Mouse (Mus musculus) limb, embryonic 14.5 days (tissue): ENCODE measurements around the gene Slc22a29. TPM values are rescaled to one million over a fixed set of nuclear protein-coding genes. Genes with fewer than 3 reads are reported as not detected.
"Not testable (repeated sequence)": the region's sequence is repeated elsewhere in the genome, so short reads cannot be mapped to it uniquely, and the experiment has no call there.

Source experiments
- ATAC-seq: fragments of 200-750 bp; cut with Nextera tagmentation; 2 replicates; pipeline ENCODE4 v1.8.0; 2017; ENCODE audit warnings: low read depth, moderate number of reproducible peaks, moderate TSS enrichment; ENCODE audit not compliant: low FRiP score
- DNase-seq: peaks from one replicate; pipeline ENCODE4 v3.0.0-alpha.2; 2015; ENCODE audit warnings: low spot score
- H3K27ac ChIP-seq: fragments of 300-500 bp; sonication (generic); replicated peaks from 2 replicates; pipeline ENCODE4 v1.5.1; 2014; ENCODE audit warnings: low read depth, mild to moderate bottlenecking, low read length, moderate library complexity, mixed read lengths
- H3K27me3 ChIP-seq: fragments of 300-500 bp; sonication (generic); 2 replicates; pipeline ENCODE4 v1.6.1; 2014; ENCODE audit warnings: low read length, mixed read lengths; ENCODE audit not compliant: control insufficient read depth, insufficient read depth
- H3K36me3 ChIP-seq: fragments of 300-500 bp; sonication (generic); 2 replicates; pipeline ENCODE4 v1.6.1; 2014; ENCODE audit warnings: mild to moderate bottlenecking, low read length, moderate library complexity, mixed read lengths; ENCODE audit not compliant: control insufficient read depth, insufficient read depth
- H3K4me1 ChIP-seq: fragments of 300-500 bp; sonication (generic); 2 replicates; pipeline ENCODE4 v1.6.1; 2014; ENCODE audit warnings: antibody characterized with exemption, low read length, mixed read lengths; ENCODE audit not compliant: control insufficient read depth, insufficient read depth
- H3K4me2 ChIP-seq: fragments of 300-500 bp; sonication (generic); replicated peaks from 2 replicates; pipeline ENCODE4 v1.6.1; 2014; ENCODE audit warnings: low read depth, mild to moderate bottlenecking, low read length, moderate library complexity; ENCODE audit not compliant: severe bottlenecking
- H3K4me3 ChIP-seq: fragments of 300-500 bp; sonication (generic); replicated peaks from 2 replicates; pipeline ENCODE4 v1.5.1; 2014; ENCODE audit warnings: low read length
- H3K9ac ChIP-seq: fragments of 300-500 bp; sonication (generic); 2 replicates; pipeline ENCODE4 v1.6.1; 2014; ENCODE audit warnings: mild to moderate bottlenecking, low read depth, low read length, moderate library complexity; ENCODE audit not compliant: severe bottlenecking
- H3K9me3 ChIP-seq: fragments of 300-500 bp; sonication (generic); 2 replicates; pipeline ENCODE4 v1.6.1; 2016; ENCODE audit warnings: low read length; ENCODE audit not compliant: control insufficient read depth
- POLR2A ChIP-seq: fragments of 200-500 bp; IDR thresholded peaks from 2 replicates; pipeline ENCODE4 v1.8.0; 2012; ENCODE audit warnings: inconsistent platforms, mild to moderate bottlenecking, moderate library complexity, borderline replicate concordance; ENCODE audit not compliant: insufficient read depth, insufficient read length; ENCODE audit errors: extremely low read depth
- WGBS: fragments of 180-500 bp; shearing (Covaris S2); extraction: QIAGEN DNeasy Blood & Tissue Kit; methylation state at CpG from one replicate; pipeline ENCODE4 v1.1.7; 2014; 5-methylcytosine and 5-hydroxymethylcytosine counted together
- polyA plus RNA-seq, 2 experiments: library from polyadenylated mRNA; depleted of rRNA in 1 of 2; stranded (reverse) in 1 of 2; unstranded in 1 of 2; fragments of >200 nt; fragmentation: Nextera tagmentation in 1 of 2; extraction: Ambion mirVana in 1 of 2; gene quantifications; 2 replicates each; pipeline versions ENCODE4 v1.2.1 to v1.2.3; 2012 to 2014

Gene Slc22a29
- polyA plus RNA-seq, 2 experiments: 0.09 TPM; not detected in 1

- no peaks in the 10 kb centered on the region for H3K36me3 ChIP-seq
- no peaks in the 10 kb centered on the region for H3K27me3 ChIP-seq
- WGBS: 57% methylated on average over 2 of the region's 2 CpGs
- H3K9me3 ChIP-seq: no peaks in the 10 kb centered on the region; the same call in 1 of the 2 replicates
- H3K4me2 ChIP-seq: no peak overlapping the region
- H3K27ac ChIP-seq: no peak overlapping the region
- H3K4me1 ChIP-seq: no peaks in the 10 kb centered on the region
- ATAC-seq (no peak), DNase-seq (no peak)
- H3K9ac ChIP-seq: no peak overlapping the region
- TF ChIP-seq POLR2A: no peak
- no peak overlapping the region for H3K4me3 ChIP-seq
Observed at GRCm38 (mm10) chr19:8148787-8149523, 69.7 kb downstream of the Slc22a29 start.

- not testable (repeated sequence) for DNase-seq, H3K36me3 ChIP-seq, H3K9me3 ChIP-seq, H3K27ac ChIP-seq, H3K4me2 ChIP-seq, H3K4me3 ChIP-seq, H3K9ac ChIP-seq, H3K4me1 ChIP-seq, H3K27me3 ChIP-seq, ATAC-seq
- 83% methylated on average over 2 of the region's 2 CpGs for WGBS
Observed at GRCm38 (mm10) chr19:8142716-8143115, 76.0 kb downstream of the Slc22a29 start.

- not testable (repeated sequence) for H3K4me1 ChIP-seq, H3K36me3 ChIP-seq, H3K9ac ChIP-seq, H3K27me3 ChIP-seq, H3K27ac ChIP-seq, H3K9me3 ChIP-seq, DNase-seq, H3K4me3 ChIP-seq, H3K4me2 ChIP-seq
- 49% methylated on average over 14 of the region's 14 CpGs for WGBS
- ATAC-seq: 0 out of 2 replicates have a peak, but pooled peaks have one; percentile 19
Observed at GRCm38 (mm10) chr19:8134127-8134841, 84.4 kb downstream of the Slc22a29 start.

- not testable (repeated sequence) for ATAC-seq, H3K9ac ChIP-seq, H3K36me3 ChIP-seq, H3K27me3 ChIP-seq, DNase-seq, H3K4me1 ChIP-seq, H3K4me3 ChIP-seq, H3K27ac ChIP-seq, H3K4me2 ChIP-seq, H3K9me3 ChIP-seq
- 87% methylated on average over 2 of the region's 3 CpGs for WGBS
Observed at GRCm38 (mm10) chr19:8131881-8132280, 86.8 kb downstream of the Slc22a29 start, which contains the start of gene Slc22a28. Gene Slc22a28 (minus strand): TSS chr19:8131982.

Other genes starting within 250 kb of the Slc22a29 start
- 0.03 TPM in 1 of 2 replicates, not detected in the other for gene Slc22a28, start 86.9 kb downstream of the Slc22a29 start, polyA plus RNA-seq (2012; rRNA removed)
- gene Slc22a28, start 86.9 kb downstream of the Slc22a29 start, polyA plus RNA-seq (2014; fragmentation: Nextera tagmentation; extraction: Ambion mirVana): not detected in 2 replicates
- gene Slc22a30, start 186.2 kb upstream of the Slc22a29 start, polyA plus RNA-seq (2012; rRNA removed): 0.05 TPM in 1 of 2 replicates, not detected in the other
- gene Slc22a30, start 186.2 kb upstream of the Slc22a29 start, polyA plus RNA-seq (2014; fragmentation: Nextera tagmentation; extraction: Ambion mirVana): 0.17 TPM in 1 of 2 replicates, not detected in the other